Mouse (Mus musculus) midbrain, embryonic 10.5 days (tissue): ENCODE results near the gene Galnt6. TPM values are rescaled to one million over a fixed set of nuclear protein-coding genes. Genes with fewer than 3 reads are reported as not detected.
A peak's percentile ranks its signal among the peaks of the same experiment; 100 is the strongest.

Experiments
- DNase-seq: peaks from one replicate; pipeline ENCODE4 v3.0.0-alpha.2; 2017; ENCODE audit warnings: low spot score
- H3K27ac ChIP-seq: fragments of 300-500 bp; sonication (generic); replicated peaks from 2 replicates; pipeline ENCODE4 v1.5.1; 2016; ENCODE audit warnings: mild to moderate bottlenecking
- H3K27me3 ChIP-seq: fragments of 300-500 bp; sonication (generic); 2 replicates; pipeline ENCODE4 v1.6.1; 2016; ENCODE audit warnings: low read depth, mild to moderate bottlenecking; ENCODE audit not compliant: poor library complexity, severe bottlenecking
- H3K36me3 ChIP-seq: fragments of 300-500 bp; sonication (generic); 2 replicates; pipeline ENCODE4 v1.6.1; 2016; ENCODE audit warnings: mild to moderate bottlenecking, moderate library complexity
- H3K4me1 ChIP-seq: fragments of 300-500 bp; sonication (generic); 2 replicates; pipeline ENCODE4 v1.6.1; 2016
- H3K4me3 ChIP-seq: fragments of 300-500 bp; sonication (generic); 2 replicates; pipeline ENCODE4 v1.5.1; 2016; ENCODE audit warnings: mild to moderate bottlenecking, moderate library complexity
- H3K9me3 ChIP-seq: fragments of 300-500 bp; sonication (generic); replicated peaks from 2 replicates; pipeline ENCODE4 v1.6.1; 2016; ENCODE audit warnings: mild to moderate bottlenecking
- WGBS: fragments of 180-500 bp; shearing (Covaris S2); methylation state at CpG from one replicate; pipeline ENCODE4 v1.1.7; 2016; 5-methylcytosine and 5-hydroxymethylcytosine counted together
- polyA plus RNA-seq: library from polyadenylated mRNA; unstranded; fragments of >200 nt; fragmentation: Nextera tagmentation; extraction: Ambion mirVana; gene quantifications from 2 replicates; pipeline ENCODE4 v1.2.1, GENCODE M21; 2016

Galnt6 gene
- polyA plus RNA-seq, 1 experiment from 2014 or later: 0.07 TPM

- H3K36me3 ChIP-seq: no peaks in the 10 kb centered on the region
- no peak for DNase-seq
- H3K9me3 ChIP-seq: no peaks in the 10 kb centered on the region
- 62% methylated on average over 8 of the region's 8 CpGs for WGBS
- H3K4me1 ChIP-seq: peaks cover 34% of the 10 kb centered on the region
- H3K27ac ChIP-seq: peak overlapping the region; percentile 92; the same call in 1 of the 2 replicates
- peak overlapping the region; percentile 80 for H3K4me3 ChIP-seq
- peaks cover 22% of the 10 kb centered on the region for H3K27me3 ChIP-seq
Observed at GRCm38 (mm10) chr15:100762649-100763048, 33.5 kb upstream of the Galnt6 start.

GRCm38 (mm10) chr15:100761419-100762185, 32.4 kb upstream of the Galnt6 start, which contains the start of gene Slc4a8:
Slc4a8 (plus strand) TSS chr15:100761747.
- Histone ChIP-seq H3K27me3 (peaks cover 20% of the 10 kb centered on the region), H3K27ac (peak within 1 kb of the TSS; percentile 92), H3K4me1 (peaks cover 41% of the 10 kb centered on the region), H3K9me3 (no peaks in the 10 kb centered on the region), H3K4me3 (peak within 1 kb of the TSS; percentile 80), H3K36me3 (no peaks in the 10 kb centered on the region)
- DNase-seq: peak; percentile 97
- under 1% methylated on average over 64 of the region's 64 CpGs for WGBS

GRCm38 (mm10) chr15:100761036-100761418, 31.9 kb upstream of the Galnt6 start:
- Histone ChIP-seq H3K9me3 (no peaks in the 10 kb centered on the region), H3K4me3 (peak overlapping the region; percentile 80), H3K4me1 (peaks cover 41% of the 10 kb centered on the region), H3K27me3 (peaks cover 20% of the 10 kb centered on the region), H3K36me3 (no peaks in the 10 kb centered on the region), H3K27ac (peak overlapping the region; percentile 92)
- peak; percentile 34 for DNase-seq
- WGBS: 22% methylated on average over 9 of the region's 9 CpGs

GRCm38 (mm10) chr15:100759286-100759685, 30.1 kb upstream of the Galnt6 start:
- Histone ChIP-seq H3K27me3 (peaks cover 25% of the 10 kb centered on the region), H3K27ac (no peak overlapping the region), H3K4me1 (peaks cover 54% of the 10 kb centered on the region), H3K36me3 (no peaks in the 10 kb centered on the region), H3K4me3 (no peak overlapping the region), H3K9me3 (no peaks in the 10 kb centered on the region)
- DNase-seq: no peak
- WGBS: 89% methylated on average over 10 of the region's 10 CpGs

- H3K27me3 ChIP-seq: peaks cover 12% of the 10 kb centered on the region
- H3K4me3 ChIP-seq: peak overlapping the region; percentile 32; the same call in 1 of the 2 replicates
Observed at GRCm38 (mm10) chr15:100757527-100757978, 28.4 kb upstream of the Galnt6 start.

GRCm38 (mm10) chr15:100755881-100756624, 26.9 kb upstream of the Galnt6 start:
- H3K27me3 ChIP-seq: peaks cover 9% of the 10 kb centered on the region; the same call in 1 of the 2 replicates
- WGBS: 89% methylated on average over 3 of the region's 3 CpGs

More at GRCm38 (mm10) chr15:100757527-100757978, 28.4 kb upstream of the Galnt6 start:
- no peak overlapping the region for H3K27ac ChIP-seq
- no peaks in the 10 kb centered on the region for H3K36me3 ChIP-seq
- DNase-seq: peak; percentile 79
- peaks cover 47% of the 10 kb centered on the region for H3K4me1 ChIP-seq
- no peaks in the 10 kb centered on the region for H3K9me3 ChIP-seq
- 2% methylated on average over 7 of the region's 7 CpGs for WGBS

GRCm38 (mm10) chr15:100755498-100755859, 26.3 kb upstream of the Galnt6 start:
- Histone ChIP-seq H3K27ac (no peak overlapping the region), H3K4me1 (peaks cover 26% of the 10 kb centered on the region), H3K36me3 (no peaks in the 10 kb centered on the region), H3K4me3 (no peak overlapping the region), H3K27me3 (peaks cover 9% of the 10 kb centered on the region; the same call in 1 of the 2 replicates), H3K9me3 (no peaks in the 10 kb centered on the region)
- DNase-seq: no peak
- WGBS: 52% methylated on average over 6 of the region's 8 CpGs

More at GRCm38 (mm10) chr15:100755881-100756624, 26.9 kb upstream of the Galnt6 start:
- Histone ChIP-seq H3K27ac (no peak overlapping the region), H3K36me3 (no peaks in the 10 kb centered on the region), H3K9me3 (no peaks in the 10 kb centered on the region), H3K4me1 (peaks cover 32% of the 10 kb centered on the region), H3K4me3 (no peak overlapping the region)
- DNase-seq: no peak

GRCm38 (mm10) chr15:100754805-100755497, 25.8 kb upstream of the Galnt6 start:
- WGBS: 15% methylated on average over 11 of the region's 11 CpGs
- H3K4me3 ChIP-seq: no peak overlapping the region

GRCm38 (mm10) chr15:100754041-100754440, 24.9 kb upstream of the Galnt6 start:
- DNase-seq: no peak
- WGBS: 42% methylated on average over 7 of the region's 7 CpGs
- H3K4me3 ChIP-seq: no peak overlapping the region
- no peaks in the 10 kb centered on the region for H3K9me3 ChIP-seq
- no peaks in the 10 kb centered on the region for H3K36me3 ChIP-seq
- no peak overlapping the region for H3K27ac ChIP-seq
- peaks cover 24% of the 10 kb centered on the region for H3K4me1 ChIP-seq
- peaks cover 17% of the 10 kb centered on the region for H3K27me3 ChIP-seq

More at GRCm38 (mm10) chr15:100754805-100755497, 25.8 kb upstream of the Galnt6 start:
- H3K27ac ChIP-seq: no peak overlapping the region
- no peaks in the 10 kb centered on the region for H3K36me3 ChIP-seq
- DNase-seq: no peak
- H3K9me3 ChIP-seq: no peaks in the 10 kb centered on the region
- peaks cover 9% of the 10 kb centered on the region; the same call in 1 of the 2 replicates for H3K27me3 ChIP-seq
- peaks cover 24% of the 10 kb centered on the region for H3K4me1 ChIP-seq

GRCm38 (mm10) chr15:100753045-100753444, 23.9 kb upstream of the Galnt6 start:
- Histone ChIP-seq H3K27me3 (peaks cover 27% of the 10 kb centered on the region), H3K9me3 (no peaks in the 10 kb centered on the region), H3K4me1 (peaks cover 29% of the 10 kb centered on the region), H3K36me3 (no peaks in the 10 kb centered on the region), H3K27ac (no peak overlapping the region), H3K4me3 (no peak overlapping the region)
- no peak for DNase-seq
- 72% methylated on average over 5 of the region's 5 CpGs for WGBS

GRCm38 (mm10) chr15:100752439-100752838, 23.3 kb upstream of the Galnt6 start:
- no peak for DNase-seq
- WGBS: 69% methylated on average over 2 of the region's 2 CpGs
- Histone ChIP-seq H3K27me3 (peaks cover 30% of the 10 kb centered on the region), H3K4me1 (peaks cover 29% of the 10 kb centered on the region), H3K4me3 (no peak overlapping the region), H3K27ac (no peak overlapping the region), H3K36me3 (no peaks in the 10 kb centered on the region), H3K9me3 (no peaks in the 10 kb centered on the region)

- peaks cover 30% of the 10 kb centered on the region for H3K27me3 ChIP-seq
- no peak overlapping the region for H3K27ac ChIP-seq
- H3K4me3 ChIP-seq: no peak overlapping the region
- DNase-seq: no peak
- WGBS: 82% methylated on average over 10 of the region's 10 CpGs
- H3K9me3 ChIP-seq: no peaks in the 10 kb centered on the region
- peaks cover 27% of the 10 kb centered on the region for H3K4me1 ChIP-seq
- no peaks in the 10 kb centered on the region for H3K36me3 ChIP-seq
Observed at GRCm38 (mm10) chr15:100749751-100750538, 20.8 kb upstream of the Galnt6 start.
